Mouse (Mus musculus) limb, embryonic 12.5 days (tissue): Measurements from ENCODE around the gene H2-D1. TPM values are rescaled to one million over a fixed set of nuclear protein-coding genes. Genes with fewer than 3 reads are reported as not detected.

Source experiments
- ATAC-seq: fragments of 200-750 bp; cut with Nextera tagmentation; 2 replicates; pipeline ENCODE4 v1.8.0; 2017; ENCODE audit warnings: low read depth, moderate TSS enrichment; ENCODE audit not compliant: insufficient number of reproducible peaks, insufficient read depth, low FRiP score, low TSS enrichment
- H3K27ac ChIP-seq: fragments of 300-500 bp; sonication (generic); 2 replicates; pipeline ENCODE4 v1.5.1; 2016; ENCODE audit warnings: mild to moderate bottlenecking, moderate library complexity
- H3K27me3 ChIP-seq: fragments of 300-500 bp; sonication (generic); 2 replicates; pipeline ENCODE4 v1.6.1; 2016; ENCODE audit warnings: mild to moderate bottlenecking, moderate library complexity
- H3K36me3 ChIP-seq: fragments of 300-500 bp; sonication (generic); 2 replicates; pipeline ENCODE4 v1.6.1; 2016; ENCODE audit warnings: mild to moderate bottlenecking, moderate library complexity
- H3K4me1 ChIP-seq: fragments of 300-500 bp; sonication (generic); replicated peaks from 2 replicates; pipeline ENCODE4 v1.6.1; 2016
- H3K4me2 ChIP-seq: fragments of 300-500 bp; sonication (generic); 2 replicates; pipeline ENCODE4 v1.6.1; 2016; ENCODE audit warnings: mild to moderate bottlenecking, moderate library complexity
- H3K4me3 ChIP-seq: fragments of 300-500 bp; sonication (generic); replicated peaks from 2 replicates; pipeline ENCODE4 v1.5.1; 2016; ENCODE audit warnings: mild to moderate bottlenecking
- H3K9ac ChIP-seq: fragments of 300-500 bp; sonication (generic); replicated peaks from 2 replicates; pipeline ENCODE4 v1.6.1; 2016; ENCODE audit warnings: mild to moderate bottlenecking, moderate library complexity
- H3K9me3 ChIP-seq: fragments of 300-500 bp; sonication (generic); 2 replicates; pipeline ENCODE4 v1.6.1; 2016; ENCODE audit warnings: mild to moderate bottlenecking, moderate library complexity
- WGBS: fragments of 180-500 bp; shearing (Covaris S2); methylation state at CpG from one replicate; pipeline ENCODE4 v1.1.7; 2016; 5-methylcytosine and 5-hydroxymethylcytosine counted together
- polyA plus RNA-seq: library from polyadenylated mRNA; unstranded; fragments of >200 nt; fragmentation: Nextera tagmentation; extraction: Ambion mirVana; gene quantifications from 2 replicates; pipeline ENCODE4 v1.2.1, GENCODE M21; 2016

H2-D1 gene
- 17.8 and 18.8 TPM in 2 replicates for polyA plus RNA-seq

- peak within 1 kb of the TSS; percentile 56; the same call in 1 of the 2 replicates for H3K9ac ChIP-seq
- peak within 1 kb of the TSS; percentile 69 for H3K4me3 ChIP-seq
- H3K27ac ChIP-seq = no peak within 1 kb of the TSS
- peak within 1 kb of the TSS; percentile 97 for H3K4me2 ChIP-seq
- no peaks in the 10 kb centered on the region for H3K9me3 ChIP-seq
- no peaks in the 10 kb centered on the region for H3K36me3 ChIP-seq
- H3K27me3 ChIP-seq = peaks cover 78% of the 10 kb centered on the region
- peak; percentile 89 for ATAC-seq
- peaks cover 6% of the 10 kb centered on the region for H3K4me1 ChIP-seq
- WGBS = 1% methylated on average over 73 of the region's 73 CpGs
These were observed at the start of gene H2-D1 for GRCm38 (mm10) chr17:35262664-35263522. Gene H2-D1 (plus strand): TSS chr17:35262730.

- Histone ChIP-seq H3K4me1 (no peaks in the 10 kb centered on the region), H3K4me2 (no peak overlapping the region), H3K27ac (no peak overlapping the region), H3K9me3 (no peaks in the 10 kb centered on the region), H3K4me3 (no peak overlapping the region), H3K36me3 (no peaks in the 10 kb centered on the region), H3K9ac (no peak overlapping the region), H3K27me3 (no peaks in the 10 kb centered on the region; the same call in 1 of the 2 replicates)
- 92% methylated on average over 5 of the region's 5 CpGs for WGBS
- no peak for ATAC-seq
These were observed 49.5 kb upstream of the H2-D1 start for GRCm38 (mm10) chr17:35213071-35213470.

- WGBS = 81% methylated on average over 18 of the region's 18 CpGs
- no peak for ATAC-seq
- no peaks in the 10 kb centered on the region; the same call in 1 of the 2 replicates for H3K27me3 ChIP-seq
- no peak overlapping the region for H3K4me3 ChIP-seq
- H3K27ac ChIP-seq = no peak overlapping the region
- H3K4me2 ChIP-seq = no peak overlapping the region
- H3K4me1 ChIP-seq = no peaks in the 10 kb centered on the region
- H3K9me3 ChIP-seq = no peaks in the 10 kb centered on the region
- no peak overlapping the region for H3K9ac ChIP-seq
- H3K36me3 ChIP-seq = peaks cover 40% of the 10 kb centered on the region
These were observed 43.9 kb upstream of the H2-D1 start for GRCm38 (mm10) chr17:35218516-35219193.

- ATAC-seq = no peak
- H3K36me3 ChIP-seq = peaks cover 42% of the 10 kb centered on the region
- H3K4me3 ChIP-seq = no peak overlapping the region
- H3K4me1 ChIP-seq = no peaks in the 10 kb centered on the region
- no peak overlapping the region for H3K9ac ChIP-seq
- no peak overlapping the region for H3K27ac ChIP-seq
- H3K27me3 ChIP-seq = no peaks in the 10 kb centered on the region
- H3K4me2 ChIP-seq = no peak overlapping the region
- 80% methylated on average over 6 of the region's 6 CpGs for WGBS
- no peaks in the 10 kb centered on the region for H3K9me3 ChIP-seq
These were observed 42.9 kb upstream of the H2-D1 start for GRCm38 (mm10) chr17:35219601-35220041.

GRCm38 (mm10) chr17:35220156-35220952, 42.2 kb upstream of the H2-D1 start, which contains the start of gene Gm16181:
Gene Gm16181 (plus strand): TSS chr17:35220834.
- no peak within 1 kb of the TSS for H3K9ac ChIP-seq
- H3K27ac ChIP-seq = no peak within 1 kb of the TSS
- H3K27me3 ChIP-seq = no peaks in the 10 kb centered on the region
- no peaks in the 10 kb centered on the region for H3K9me3 ChIP-seq
- WGBS = 84% methylated on average over 28 of the region's 28 CpGs
- H3K4me1 ChIP-seq = no peaks in the 10 kb centered on the region
- no peak for ATAC-seq
- no peak within 1 kb of the TSS for H3K4me3 ChIP-seq
- H3K36me3 ChIP-seq = peaks cover 48% of the 10 kb centered on the region
- no peak within 1 kb of the TSS for H3K4me2 ChIP-seq

GRCm38 (mm10) chr17:35222299-35222698, 40.2 kb upstream of the H2-D1 start:
- H3K9ac ChIP-seq = no peak overlapping the region; the same call in 1 of the 2 replicates
- no peak overlapping the region for H3K4me2 ChIP-seq
- no peaks in the 10 kb centered on the region for H3K27me3 ChIP-seq
- no peaks in the 10 kb centered on the region for H3K9me3 ChIP-seq
- 77% methylated on average over 6 of the region's 6 CpGs for WGBS
- H3K4me1 ChIP-seq = no peaks in the 10 kb centered on the region
- peaks cover 68% of the 10 kb centered on the region for H3K36me3 ChIP-seq
- H3K4me3 ChIP-seq = no peak overlapping the region
- ATAC-seq = no peak
- H3K27ac ChIP-seq = no peak overlapping the region

- Histone ChIP-seq H3K27ac (no peak overlapping the region), H3K36me3 (peaks cover 83% of the 10 kb centered on the region), H3K4me3 (no peak overlapping the region), H3K4me1 (no peaks in the 10 kb centered on the region), H3K4me2 (no peak overlapping the region), H3K27me3 (no peaks in the 10 kb centered on the region), H3K9ac (no peak overlapping the region), H3K9me3 (no peaks in the 10 kb centered on the region)
- ATAC-seq = no peak
- WGBS = 94% methylated on average over 4 of the region's 4 CpGs
These were observed 37.9 kb upstream of the H2-D1 start for GRCm38 (mm10) chr17:35224641-35225040.

GRCm38 (mm10) chr17:35225456-35225855, 37.1 kb upstream of the H2-D1 start:
- Histone ChIP-seq H3K36me3 (peaks cover 83% of the 10 kb centered on the region), H3K9ac (no peak overlapping the region), H3K27me3 (no peaks in the 10 kb centered on the region), H3K27ac (no peak overlapping the region), H3K4me3 (no peak overlapping the region), H3K4me1 (no peaks in the 10 kb centered on the region), H3K9me3 (no peaks in the 10 kb centered on the region), H3K4me2 (no peak overlapping the region)
- WGBS = 92% methylated on average over 5 of the region's 5 CpGs
- ATAC-seq = no peak

- no peak overlapping the region for H3K9ac ChIP-seq
- no peak for ATAC-seq
- no peak overlapping the region for H3K4me3 ChIP-seq
- no peaks in the 10 kb centered on the region for H3K9me3 ChIP-seq
- H3K4me2 ChIP-seq = no peak overlapping the region
- no peak overlapping the region for H3K27ac ChIP-seq
- 89% methylated on average over 14 of the region's 14 CpGs for WGBS
- peaks cover 83% of the 10 kb centered on the region for H3K36me3 ChIP-seq
- no peaks in the 10 kb centered on the region for H3K27me3 ChIP-seq
- no peaks in the 10 kb centered on the region for H3K4me1 ChIP-seq
These were observed 35.9 kb upstream of the H2-D1 start for GRCm38 (mm10) chr17:35226561-35227046.

GRCm38 (mm10) chr17:35231022-35231421, 31.5 kb upstream of the H2-D1 start:
- 92% methylated on average over 10 of the region's 10 CpGs for WGBS
- H3K4me3 ChIP-seq = no peak overlapping the region
- peaks cover 16% of the 10 kb centered on the region for H3K4me1 ChIP-seq
- no peak overlapping the region for H3K27ac ChIP-seq
- peaks cover 61% of the 10 kb centered on the region for H3K36me3 ChIP-seq
- no peak overlapping the region for H3K9ac ChIP-seq
- no peaks in the 10 kb centered on the region for H3K9me3 ChIP-seq
- H3K4me2 ChIP-seq = no peak overlapping the region
- H3K27me3 ChIP-seq = no peaks in the 10 kb centered on the region
- ATAC-seq = no peak
